In the genomic region with DNA sequence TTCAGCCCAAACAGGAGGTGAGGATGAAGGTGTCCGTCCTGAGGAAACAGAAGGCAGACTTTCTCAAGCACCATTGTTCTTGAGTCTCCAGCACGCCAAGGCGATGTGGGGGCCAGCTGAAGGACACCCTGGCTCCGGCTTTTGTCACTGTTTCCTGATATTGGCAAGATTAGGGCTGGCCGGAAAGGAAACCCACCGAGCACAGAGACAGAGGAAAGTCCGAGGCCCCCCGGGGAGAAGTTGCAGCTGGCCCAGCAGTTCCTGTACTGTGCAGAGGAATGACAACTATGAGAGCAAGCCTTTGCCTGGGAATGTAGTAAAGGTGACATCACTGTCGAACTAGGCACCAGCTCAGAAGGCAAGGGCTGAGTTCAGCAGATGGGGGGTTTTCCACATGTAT, we compare ENCODE assay signal across 10 mouse cellular contexts. TPM values are rescaled to one million over a fixed set of nuclear protein-coding genes. Genes with fewer than 3 reads are reported as not detected.
DNase-seq lines count a peak whose midpoint lies in the region; ATAC-seq lines count a peak whose summit lies in the region.
"Had no signal": no experiment of that assay in that cellular context is flagged by ENCODE, and none has a peak within 500 bp of the region (broad histone marks: within the 10 kb centered on the region; RNA-seq: fewer than 3 reads in every experiment).

No protein-coding gene starts in this region.

- peak overlapping the region; percentile 44 for H3K4me2 ChIP-seq in heart, embryonic 15.5 days
- H3K4me2 ChIP-seq in limb, embryonic 13.5 days (replicated peaks): no peak overlapping the region
- no peak overlapping the region for H3K4me2 ChIP-seq in midbrain, embryonic 16.5 days (ENCODE audit: low read length)
- H3K4me2 ChIP-seq in midbrain, embryonic 15.5 days: no peak overlapping the region
- H3K4me2 ChIP-seq: embryonic facial prominence, embryonic 12.5 days had no signal

- H3K4me3 ChIP-seq in heart, embryonic 15.5 days: no peak overlapping the region
- no peak overlapping the region for H3K4me3 ChIP-seq in limb, embryonic 13.5 days
- H3K4me3 ChIP-seq in midbrain, embryonic 16.5 days (ENCODE audit: low read depth, low read length): no peak overlapping the region
- H3K4me3 ChIP-seq in midbrain, embryonic 15.5 days: no peak overlapping the region
- H3K4me3 ChIP-seq: embryonic facial prominence, embryonic 12.5 days had no signal

- H3K27ac ChIP-seq in heart, embryonic 15.5 days: peak overlapping the region; percentile 38
- no peak overlapping the region for H3K27ac ChIP-seq in limb, embryonic 13.5 days
- no peak overlapping the region for H3K27ac ChIP-seq in midbrain, embryonic 16.5 days (ENCODE audit: low read length)
- no peak overlapping the region for H3K27ac ChIP-seq in midbrain, embryonic 15.5 days
- H3K27ac ChIP-seq: embryonic facial prominence, embryonic 12.5 days had no signal

- no peaks in the 10 kb centered on the region for H3K9me3 ChIP-seq in heart, embryonic 15.5 days (replicated peaks)
- H3K9me3 ChIP-seq in limb, embryonic 13.5 days: peaks cover 12% of the 10 kb centered on the region
- H3K9me3 ChIP-seq in midbrain, embryonic 16.5 days (replicated peaks; ENCODE audit: control insufficient read depth, low read length, poor library complexity, severe bottlenecking): no peaks in the 10 kb centered on the region
- H3K9me3 ChIP-seq in midbrain, embryonic 15.5 days: no peaks in the 10 kb centered on the region

- peak; percentile 18 for DNase-seq in left cerebral cortex, postnatal 4 days
- no peak for DNase-seq in left cerebral cortex, postnatal 25 days (ENCODE audit: low spot score in 2 of 2)
- peak; percentile 13 for DNase-seq in embryo, embryonic 9.5 days (ENCODE audit: extremely low spot score)
- DNase-seq in ovary, adult 18-20 months (ENCODE audit: low spot score): no peak

- peaks cover 20% of the 10 kb centered on the region for H3K4me1 ChIP-seq in heart, embryonic 15.5 days (replicated peaks)
- peaks cover 7% of the 10 kb centered on the region; the same call in 1 of the 2 replicates for H3K4me1 ChIP-seq in limb, embryonic 13.5 days
- H3K4me1 ChIP-seq in midbrain, embryonic 16.5 days (ENCODE audit: control insufficient read depth, insufficient read depth, low read length): no peaks in the 10 kb centered on the region
- H3K4me1 ChIP-seq in midbrain, embryonic 15.5 days: no peaks in the 10 kb centered on the region
- H3K4me1 ChIP-seq: embryonic facial prominence, embryonic 12.5 days had no signal

- peak; percentile 86 for ATAC-seq in heart, embryonic 15.5 days (replicated peaks; ENCODE audit: insufficient number of reproducible peaks, insufficient read depth, low FRiP score, low read depth)
- peak; percentile 65 for ATAC-seq in limb, embryonic 13.5 days (ENCODE audit: low FRiP score, low read depth)
- no peak for ATAC-seq in midbrain, embryonic 16.5 days
- no peak for ATAC-seq in midbrain, embryonic 15.5 days (replicated peaks)

- WGBS in heart, embryonic 15.5 days: 9% methylated on average over 9 of the region's 9 CpGs
- WGBS in limb, embryonic 13.5 days: 47% methylated on average over 9 of the region's 9 CpGs
- WGBS in midbrain, embryonic 16.5 days: 48% methylated on average over 9 of the region's 9 CpGs
- 45% methylated on average over 9 of the region's 9 CpGs for WGBS in midbrain, embryonic 15.5 days

- intact Hi-C loops in left cerebral cortex, postnatal 4 days (cut with DNase I): loop anchor here (5.0 kb wide), 1 partner anchor 131 kb away; no protein-coding TSS in a partner anchor
- intact Hi-C loops in left cerebral cortex, postnatal 25 days (cut with DNase I): no loop called here

- H3K27me3 ChIP-seq in heart, embryonic 15.5 days: no peaks in the 10 kb centered on the region
- no peaks in the 10 kb centered on the region for H3K27me3 ChIP-seq in limb, embryonic 13.5 days
- no peaks in the 10 kb centered on the region for H3K27me3 ChIP-seq in midbrain, embryonic 16.5 days (ENCODE audit: control insufficient read depth, insufficient read depth, low read depth, low read length)
- H3K27me3 ChIP-seq in midbrain, embryonic 15.5 days (replicated peaks): no peaks in the 10 kb centered on the region
- H3K27me3 ChIP-seq: embryonic facial prominence, embryonic 12.5 days had no signal

- no peaks in the 10 kb centered on the region for H3K36me3 ChIP-seq in heart, embryonic 15.5 days
- H3K36me3 ChIP-seq in limb, embryonic 13.5 days: no peaks in the 10 kb centered on the region
- no peaks in the 10 kb centered on the region for H3K36me3 ChIP-seq in midbrain, embryonic 16.5 days (ENCODE audit: control insufficient read depth, insufficient read depth, low read length)
- no peaks in the 10 kb centered on the region for H3K36me3 ChIP-seq in midbrain, embryonic 15.5 days (replicated peaks)
- H3K36me3 ChIP-seq: embryonic facial prominence, embryonic 12.5 days had no signal

- H3K9ac ChIP-seq in heart, embryonic 15.5 days: no peak overlapping the region
- H3K9ac ChIP-seq in limb, embryonic 13.5 days: no peak overlapping the region
- H3K9ac ChIP-seq in midbrain, embryonic 16.5 days (ENCODE audit: low read depth, low read length): no peak overlapping the region
- H3K9ac ChIP-seq in midbrain, embryonic 15.5 days: no peak overlapping the region
- H3K9ac ChIP-seq: embryonic facial prominence, embryonic 12.5 days had no signal

RNA-seq across cellular contexts. Expression of gene Prnd, which starts 30.2 kb away (rescaled TPM):
- 10 to 100 TPM in 1 of 2 experiments, 1 to 10 TPM in 1; 8.1 to 10.0 TPM for total RNA-seq in left cerebral cortex, postnatal 4 days (2021)
- total RNA-seq in left cerebral cortex, postnatal 25 days (2021): not detected
- polyA plus RNA-seq in heart, embryonic 15.5 days (2015; fragmentation: Nextera tagmentation; extraction: Ambion mirVana): 25.9 and 28.0 TPM in 2 replicates
- 36.8 and 42.1 TPM in 2 replicates for polyA plus RNA-seq in limb, embryonic 13.5 days (2015; fragmentation: Nextera tagmentation; extraction: Ambion mirVana)
- polyA plus RNA-seq in midbrain, embryonic 16.5 days (2015; fragmentation: Nextera tagmentation; extraction: Ambion mirVana): 8.0 and 10.7 TPM in 2 replicates
- polyA plus RNA-seq in midbrain, embryonic 15.5 days (2015; fragmentation: Nextera tagmentation; extraction: Ambion mirVana): 10.3 and 12.6 TPM in 2 replicates
- total RNA-seq: left cerebral cortex, adult 18-20 months had no signal

RNA-seq across cellular contexts. Expression of gene Rassf2, which starts 49.2 kb away (rescaled TPM):
- 10 to 100 TPM; 48.7 to 52.5 TPM for total RNA-seq in left cerebral cortex, postnatal 4 days (2021)
- 10 to 100 TPM; 36.1 to 38.7 TPM for total RNA-seq in left cerebral cortex, postnatal 25 days (2021)
- 9.2 and 13.9 TPM in 2 replicates for polyA plus RNA-seq in heart, embryonic 15.5 days (2015; fragmentation: Nextera tagmentation; extraction: Ambion mirVana)
- polyA plus RNA-seq in limb, embryonic 13.5 days (2015; fragmentation: Nextera tagmentation; extraction: Ambion mirVana): 7.0 and 9.5 TPM in 2 replicates
- 24.2 and 28.9 TPM in 2 replicates for polyA plus RNA-seq in midbrain, embryonic 16.5 days (2015; fragmentation: Nextera tagmentation; extraction: Ambion mirVana)
- polyA plus RNA-seq in midbrain, embryonic 15.5 days (2015; fragmentation: Nextera tagmentation; extraction: Ambion mirVana): 27.7 and 29.4 TPM in 2 replicates

Comparison
In these comparisons a context has a peak if more than half of its experiments do, and no peak if none do; other contexts are left out.
1. DNase-seq: peak in left cerebral cortex, postnatal 4 days (single experiment) and embryo, embryonic 9.5 days (single experiment); none in left cerebral cortex, postnatal 25 days (0 of 2) and ovary, adult 18-20 months (single experiment).
2. ATAC-seq: peak in heart, embryonic 15.5 days (single experiment) and limb, embryonic 13.5 days (single experiment); none in midbrain, embryonic 16.5 days (single experiment) and midbrain, embryonic 15.5 days (single experiment).